Mouse (Mus musculus) adrenal gland (tissue): ENCODE measurements around the gene Gsg1l.

Experiments used
- intact Hi-C: fragments of 180-260 bp; cut with DNase I; formaldehyde crosslinking; loops from one replicate; pipeline ENCODE4 v1.15.1; 2025

The Gsg1l gene

GRCm38 (mm10) chr7:125951911-125952310 is 130.3 kb downstream of the Gsg1l start:
- intact Hi-C loops = no loop called here

DNA sequence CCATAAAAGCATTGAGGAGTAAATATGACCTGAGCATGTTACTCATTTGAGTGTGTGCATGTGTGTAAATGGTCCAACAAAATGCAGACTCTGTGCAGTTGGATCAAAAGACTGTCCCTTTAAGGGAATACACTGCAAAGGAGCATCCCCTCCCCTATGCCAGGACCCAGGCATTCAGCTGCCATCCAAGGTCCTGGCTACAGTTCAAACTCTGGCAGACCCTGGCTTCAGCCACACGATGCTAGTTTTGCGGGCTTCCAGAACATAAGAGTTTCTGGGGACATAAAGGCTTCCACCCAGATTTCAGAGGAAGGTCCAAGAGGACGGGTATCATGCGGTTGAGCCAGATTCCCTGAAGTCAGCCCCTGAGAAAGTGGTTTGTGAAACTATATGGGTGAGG is 133.2 kb downstream of the Gsg1l start:
- intact Hi-C loops = no loop called here

- intact Hi-C loops = no loop called here
Measured at GRCm38 (mm10) chr7:125945915-125946314, 136.3 kb downstream of the Gsg1l start.

DNA sequence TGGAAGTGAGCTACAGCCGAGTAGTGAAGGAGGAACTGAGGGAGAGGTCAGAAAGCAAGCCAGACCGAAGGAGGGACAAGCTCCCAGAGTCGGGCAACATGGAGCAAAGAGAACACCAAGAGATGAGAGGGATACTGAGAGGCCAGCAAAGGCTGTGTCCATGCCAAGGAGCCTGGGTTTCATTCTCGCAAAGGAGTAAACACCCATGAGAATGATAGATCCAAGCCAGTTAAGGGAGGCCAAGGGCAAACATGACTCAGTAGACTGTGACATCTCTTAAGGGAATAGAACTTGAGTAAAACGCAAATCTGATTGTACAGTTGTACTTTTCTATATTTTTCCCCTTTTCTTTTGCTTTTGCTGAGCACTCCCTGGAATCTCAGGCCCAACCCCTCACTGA is 137.6 kb downstream of the Gsg1l start:
- intact Hi-C loops = no loop called here

DNA sequence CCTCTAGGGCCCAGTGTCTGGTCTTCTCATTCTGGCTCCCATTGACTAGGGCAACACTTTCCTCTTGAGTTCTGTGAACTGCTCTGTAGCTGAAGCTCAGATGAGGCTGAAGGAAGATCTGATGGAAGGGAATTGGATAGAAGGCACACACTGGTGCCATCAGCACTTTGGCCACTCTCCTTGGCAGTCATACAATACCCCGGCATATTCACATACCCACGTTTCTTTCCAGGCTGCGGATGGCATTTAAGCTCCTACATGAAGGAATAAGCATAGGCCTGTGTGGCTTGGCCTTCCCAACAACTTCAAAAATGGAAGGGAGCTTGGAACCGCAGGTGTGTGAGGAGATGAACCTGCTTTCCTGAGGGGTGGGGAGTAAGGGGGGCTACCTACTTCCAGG is 138.7 kb downstream of the Gsg1l start:
- intact Hi-C loops = no loop called here

- intact Hi-C loops = no loop called here
Measured at GRCm38 (mm10) chr7:125942365-125943090, 139.7 kb downstream of the Gsg1l start.

- intact Hi-C loops = no loop called here
Measured at GRCm38 (mm10) chr7:125934319-125934718, 147.9 kb downstream of the Gsg1l start.

- intact Hi-C loops = no loop called here
Measured at GRCm38 (mm10) chr7:125933356-125934244, 148.6 kb downstream of the Gsg1l start.

DNA sequence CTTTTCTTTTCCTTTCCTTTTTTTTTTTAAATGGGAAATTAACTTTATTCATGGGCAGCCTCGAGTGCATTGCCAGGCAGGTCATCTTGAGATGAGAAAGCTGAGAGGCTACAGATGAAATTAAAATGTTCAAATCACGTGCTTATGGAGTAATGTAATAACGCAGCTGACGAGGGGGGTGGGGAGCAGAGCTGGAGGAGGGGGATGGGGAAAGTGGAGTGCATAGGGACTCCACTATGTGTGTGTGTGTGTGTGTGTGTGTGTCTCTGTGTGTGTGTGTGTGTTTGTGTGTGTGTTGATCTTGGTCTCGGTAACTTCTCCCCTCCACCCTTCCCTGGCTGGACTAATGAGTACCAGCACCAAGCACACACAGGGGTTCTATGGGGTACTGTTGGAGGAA is 150.6 kb downstream of the Gsg1l start:
- intact Hi-C loops = no loop called here

DNA sequence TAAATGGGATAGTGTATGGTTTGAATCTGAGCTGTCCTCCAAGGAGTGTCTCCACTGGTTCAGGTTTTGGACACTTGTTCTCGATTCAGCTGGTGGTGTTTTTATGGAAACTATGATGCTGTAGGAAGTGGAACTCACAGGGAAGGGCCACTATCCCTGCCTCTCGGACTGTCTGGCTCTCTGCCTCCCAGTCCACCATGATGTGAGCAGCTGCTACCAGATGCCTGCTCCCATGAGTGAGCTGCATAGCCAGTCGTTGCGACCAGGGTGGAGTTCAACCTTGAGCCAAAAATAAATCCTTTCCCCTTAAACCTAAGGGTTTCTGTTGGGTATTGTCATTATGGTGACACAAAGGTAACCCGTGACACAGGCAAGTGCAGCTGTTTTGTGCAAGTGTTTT is 158.2 kb downstream of the Gsg1l start:
- intact Hi-C loops = no loop called here

GRCm38 (mm10) chr7:125920801-125921200 is 161.4 kb downstream of the Gsg1l start:
- intact Hi-C loops = no loop called here

GRCm38 (mm10) chr7:125900386-125901161 is 181.6 kb downstream of the Gsg1l start:
- intact Hi-C loops = no loop called here

DNA sequence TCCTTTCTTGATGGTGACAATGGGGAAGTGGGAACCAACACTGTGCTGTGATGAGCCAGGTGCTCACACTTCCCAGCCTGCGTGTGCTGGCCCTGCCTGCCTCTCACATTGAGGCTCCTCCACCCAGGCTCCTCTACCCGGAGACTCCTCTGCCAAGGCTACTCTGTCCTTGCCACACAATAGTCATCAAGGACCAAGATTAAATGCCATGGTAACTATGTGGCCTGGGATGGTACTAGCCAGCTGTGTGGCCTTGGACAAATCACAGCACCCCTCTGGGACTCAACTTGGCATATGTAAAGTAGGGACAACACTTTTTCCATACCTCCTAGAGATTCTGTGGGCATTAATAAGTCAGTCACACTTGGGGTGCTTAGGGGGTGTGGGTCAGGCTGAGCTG is 182.3 kb downstream of the Gsg1l start:
- intact Hi-C loops = loop anchor here (10.0 kb wide), 1 partner anchor 85 kb away; no protein-coding TSS in a partner anchor

DNA sequence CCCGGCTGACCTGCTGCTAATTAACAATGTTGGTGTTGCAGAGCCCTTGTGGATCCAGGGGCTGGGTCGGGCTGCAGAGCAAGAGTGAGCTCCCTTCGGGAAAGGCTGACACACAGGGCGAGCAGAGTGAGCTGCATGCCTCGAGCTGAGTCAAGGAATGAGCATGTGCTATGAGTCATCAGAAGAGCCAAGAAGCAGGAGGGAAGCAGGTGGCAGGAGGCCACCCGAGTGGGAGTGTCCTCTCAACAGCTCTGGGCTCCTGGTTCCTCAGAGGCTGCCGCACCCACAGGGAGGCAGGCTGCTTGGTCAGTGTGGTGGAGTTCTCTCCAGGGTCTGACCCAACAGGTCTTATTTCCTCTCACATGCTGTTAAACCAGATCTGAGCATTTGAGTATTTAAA is 183.2 kb downstream of the Gsg1l start:
- intact Hi-C loops = loop anchor here (10.0 kb wide), 1 partner anchor 86 kb away; no protein-coding TSS in a partner anchor

DNA sequence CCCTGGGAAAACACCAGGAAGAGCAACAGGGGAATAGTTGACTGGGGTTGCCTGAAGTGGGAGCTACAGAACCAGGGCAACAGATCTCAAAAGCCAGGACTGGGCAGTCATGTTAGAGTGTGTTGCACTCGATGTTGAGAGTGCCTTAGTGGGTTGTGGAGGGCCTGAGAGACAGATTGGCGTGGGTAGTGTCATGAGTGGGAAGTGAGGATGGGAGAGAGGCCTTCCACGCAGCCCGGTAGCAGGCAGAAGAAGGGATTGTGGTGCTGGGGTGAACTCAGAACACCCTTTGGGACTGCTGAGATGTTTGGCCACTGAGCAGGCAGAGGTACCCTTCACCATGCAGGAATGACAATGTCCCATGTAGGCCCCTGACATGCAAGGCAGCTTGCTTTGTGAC is 185.2 kb downstream of the Gsg1l start:
- intact Hi-C loops = loop anchor here (10.0 kb wide), 1 partner anchor 88 kb away; no protein-coding TSS in a partner anchor

GRCm38 (mm10) chr7:125893621-125894020 is 188.6 kb downstream of the Gsg1l start:
- intact Hi-C loops = loop anchor here (10.0 kb wide), 1 partner anchor 91 kb away; no protein-coding TSS in a partner anchor

DNA sequence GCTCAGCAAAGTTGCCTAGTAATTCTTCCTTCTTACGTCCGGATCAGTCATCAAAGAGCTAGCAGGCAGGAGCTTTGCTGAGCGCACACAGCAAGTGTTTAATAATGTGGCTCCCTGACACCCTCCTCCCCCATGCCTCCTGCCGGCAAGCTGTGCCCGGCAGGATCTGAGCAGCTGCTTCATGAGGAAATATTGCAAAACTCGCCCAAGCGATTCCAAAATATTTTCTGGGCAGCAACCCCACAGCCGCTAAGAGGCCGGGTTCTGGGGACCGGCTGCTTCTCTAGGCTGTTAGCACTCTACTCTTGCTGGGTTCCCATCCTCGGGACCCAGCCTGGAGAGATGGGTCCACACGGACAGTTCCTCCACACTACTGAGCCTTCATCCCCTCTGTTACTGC is 193.8 kb downstream of the Gsg1l start:
- intact Hi-C loops = no loop called here

DNA sequence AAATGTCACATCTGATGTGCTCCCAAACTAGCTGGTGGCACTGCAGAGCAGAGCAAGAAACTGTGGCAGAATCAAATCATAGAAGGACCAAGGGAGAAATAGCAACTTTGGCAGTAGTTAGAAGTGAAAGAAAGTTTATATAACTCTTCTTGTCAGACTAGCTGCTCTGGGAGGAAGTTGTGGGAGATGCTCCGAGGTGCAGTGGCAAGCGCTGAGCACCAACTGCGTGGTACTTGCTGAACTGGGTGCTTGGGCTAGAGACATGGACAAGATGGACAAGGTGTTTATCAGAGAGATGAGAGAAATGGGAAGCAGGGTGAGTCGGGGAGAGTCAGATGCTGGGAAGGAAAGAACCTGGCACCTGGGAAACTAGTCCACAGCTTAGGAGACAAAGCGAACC is 194.4 kb downstream of the Gsg1l start:
- intact Hi-C loops = no loop called here

GRCm38 (mm10) chr7:125887124-125887523 is 195.1 kb downstream of the Gsg1l start:
- intact Hi-C loops = no loop called here

- intact Hi-C loops = no loop called here
Measured at GRCm38 (mm10) chr7:125886116-125886680, 196.0 kb downstream of the Gsg1l start.

GRCm38 (mm10) chr7:125883232-125883631 is 199.0 kb downstream of the Gsg1l start:
- intact Hi-C loops = no loop called here
